Mouse (Mus musculus): Measurements from ENCODE around the gene Pcnt.

The Pcnt gene

DNA sequence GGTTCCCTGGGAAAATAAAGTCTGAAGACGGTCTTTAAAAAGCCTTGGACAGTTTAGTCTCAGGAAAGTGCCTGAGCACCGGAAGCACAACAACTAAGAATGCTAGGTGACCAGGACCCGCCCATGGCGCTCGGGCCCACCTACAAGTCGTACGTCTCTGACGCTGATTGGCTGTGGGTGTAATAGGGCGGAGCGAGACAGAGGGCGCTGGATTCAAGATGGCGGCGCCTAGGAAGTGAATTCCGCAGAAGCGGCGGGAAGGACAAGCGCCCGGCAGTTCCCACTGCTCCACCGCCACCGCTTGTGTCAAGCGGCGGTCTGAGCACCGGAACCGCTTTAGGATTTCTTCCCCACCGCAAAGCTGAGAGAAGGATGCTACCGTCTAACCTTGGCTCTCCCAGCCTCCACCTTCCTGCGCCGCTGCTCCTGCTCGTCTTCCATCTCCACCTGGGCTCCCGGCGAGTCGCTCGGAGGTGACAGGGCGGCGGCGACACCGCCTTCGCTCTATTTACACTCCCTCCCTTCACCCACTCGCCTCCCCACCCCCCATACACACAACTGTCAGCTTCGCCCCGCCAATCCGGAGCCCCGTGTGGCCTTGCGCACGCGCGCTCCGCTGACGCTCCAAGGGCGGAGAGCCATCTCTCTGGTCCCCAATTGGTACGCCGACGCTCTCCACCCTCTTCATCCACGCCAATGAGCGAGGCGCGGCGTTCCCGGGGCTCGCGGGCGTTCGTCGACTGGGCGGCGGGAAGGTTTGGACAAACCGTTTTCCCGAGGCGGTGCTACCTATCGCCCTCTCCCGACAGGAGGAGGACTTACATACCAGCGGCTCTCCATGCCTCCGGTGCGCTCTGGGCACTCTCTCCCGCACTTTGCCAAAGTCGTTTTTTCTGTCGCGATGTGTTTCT, at the start of gene Pcnt:
TSS of gene Pcnt (minus strand) at position 609 of the 911 bp plus-strand sequence.
- peak; percentile 98 for DNase-seq

DNA sequence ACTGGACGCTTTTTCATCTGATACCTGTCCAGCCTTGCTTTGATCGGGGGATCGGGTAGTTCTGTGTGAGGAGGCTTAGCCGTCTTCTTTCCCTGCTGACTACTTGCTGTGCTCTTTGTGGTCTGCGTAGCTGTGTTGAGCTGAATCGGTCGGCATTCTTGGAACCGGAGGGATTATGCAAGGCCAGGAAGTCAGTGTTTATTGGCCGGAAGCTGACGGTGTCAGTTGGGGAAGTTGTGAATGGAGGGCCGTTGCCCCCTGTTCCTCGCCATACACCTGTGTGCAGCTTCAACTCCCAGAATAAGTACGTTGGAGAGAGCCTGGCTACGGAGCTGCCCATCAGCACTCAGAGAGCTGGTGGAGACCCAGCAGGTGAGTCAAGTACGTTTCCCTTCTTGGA, 46.6 kb upstream of the Pcnt start:
- no peak for DNase-seq

DNA sequence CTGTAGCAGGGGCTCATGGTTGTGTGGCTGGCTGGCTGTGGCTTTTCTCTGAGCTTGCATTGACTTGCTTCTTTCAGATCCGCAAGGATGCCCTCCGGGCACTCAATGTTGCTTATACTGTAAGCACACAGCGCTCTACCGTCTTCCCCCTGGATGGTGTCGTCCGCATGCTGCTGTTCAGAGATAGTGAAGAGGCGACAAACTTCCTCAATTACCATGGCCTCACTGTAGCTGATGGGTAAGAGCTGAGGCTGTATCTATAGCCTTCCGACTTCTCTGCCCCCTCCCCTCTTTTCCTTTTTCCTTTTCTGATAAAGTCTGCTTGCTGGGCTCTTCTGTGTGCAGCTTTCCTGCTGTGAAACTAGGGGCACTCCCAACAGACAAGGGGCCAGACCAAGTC, 45.7 kb upstream of the Pcnt start:
- DNase-seq, result no peak

DNA sequence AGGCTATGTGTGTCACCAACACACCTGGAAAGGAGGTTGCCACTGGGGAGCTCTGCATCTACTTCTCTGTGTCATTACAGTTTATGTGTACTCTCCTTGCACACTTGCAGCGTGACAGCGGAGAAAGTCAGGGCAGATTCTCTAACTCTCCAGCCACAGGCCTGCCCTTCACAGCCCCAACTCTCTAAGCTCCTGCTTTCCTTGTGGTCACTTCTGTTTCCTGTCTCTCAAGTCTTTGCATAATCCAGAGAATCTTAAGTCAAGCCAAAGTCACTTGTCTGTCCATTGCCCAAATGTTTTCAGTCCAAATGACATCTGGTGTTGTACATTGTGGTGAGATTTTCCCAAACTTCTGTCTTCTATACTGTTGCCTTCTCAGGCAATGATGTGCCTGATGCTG, 43.7 kb upstream of the Pcnt start:
- no peak for DNase-seq

DNA sequence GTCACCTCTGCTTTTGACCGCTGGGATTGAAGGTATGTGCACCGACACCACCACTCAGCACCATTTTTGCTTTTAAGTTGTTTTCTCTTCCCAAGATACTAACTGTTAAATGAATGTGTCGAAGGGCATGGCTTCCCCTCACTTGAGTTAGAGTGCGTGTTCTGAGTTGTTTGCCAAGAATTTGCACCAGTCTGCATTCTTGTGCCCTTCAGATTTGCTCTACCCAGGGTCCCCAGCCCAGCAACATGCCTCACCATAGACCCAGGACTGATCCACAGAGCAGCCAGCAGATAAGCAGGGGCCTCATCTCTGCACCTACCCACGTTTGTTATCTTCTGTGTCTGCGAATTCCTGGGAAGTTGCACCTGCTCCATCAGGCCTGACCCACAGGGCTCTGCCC, 38.9 kb upstream of the Pcnt start:
- no peak for DNase-seq

DNA sequence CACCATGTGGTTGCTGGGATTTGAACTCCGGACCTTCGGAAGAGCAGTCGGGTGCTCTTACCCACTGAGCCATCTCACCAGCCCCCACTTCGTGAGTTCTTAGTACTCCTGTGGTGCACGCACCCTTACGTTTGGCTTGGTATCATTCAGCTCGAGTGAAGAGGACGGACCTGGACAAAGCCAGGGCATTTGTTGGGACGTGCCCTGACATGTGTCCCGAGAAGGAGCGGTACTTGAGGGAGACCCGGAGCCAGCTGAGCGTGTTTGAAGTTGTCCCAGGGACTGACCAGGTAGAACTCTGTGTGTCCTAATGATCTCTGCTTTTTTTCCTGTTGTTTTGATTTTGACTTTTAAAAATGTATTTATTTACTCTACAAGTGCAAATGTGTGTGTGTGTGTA, 38.3 kb upstream of the Pcnt start:
- DNase-seq, result no peak

DNA sequence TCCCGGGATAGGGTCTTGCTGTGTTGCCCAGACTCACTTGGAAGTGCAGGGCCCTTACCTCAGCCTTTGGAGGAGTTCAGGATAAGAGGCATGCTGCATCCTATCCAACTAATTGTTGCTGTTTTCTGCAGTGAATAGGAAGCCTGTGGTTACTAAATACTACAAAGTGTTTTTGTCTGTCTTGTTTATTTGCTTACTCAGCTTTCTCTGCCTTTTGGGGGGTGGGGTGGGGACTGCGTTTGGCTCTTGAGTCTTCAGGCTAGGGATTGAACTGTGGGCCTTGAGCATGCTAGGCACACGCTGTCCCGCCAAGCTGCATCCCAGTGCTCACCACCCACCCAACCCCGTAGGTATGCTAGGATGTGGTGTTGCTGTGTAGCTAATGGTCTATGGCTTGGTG, 31.2 kb upstream of the Pcnt start:
- no peak for DNase-seq

DNA sequence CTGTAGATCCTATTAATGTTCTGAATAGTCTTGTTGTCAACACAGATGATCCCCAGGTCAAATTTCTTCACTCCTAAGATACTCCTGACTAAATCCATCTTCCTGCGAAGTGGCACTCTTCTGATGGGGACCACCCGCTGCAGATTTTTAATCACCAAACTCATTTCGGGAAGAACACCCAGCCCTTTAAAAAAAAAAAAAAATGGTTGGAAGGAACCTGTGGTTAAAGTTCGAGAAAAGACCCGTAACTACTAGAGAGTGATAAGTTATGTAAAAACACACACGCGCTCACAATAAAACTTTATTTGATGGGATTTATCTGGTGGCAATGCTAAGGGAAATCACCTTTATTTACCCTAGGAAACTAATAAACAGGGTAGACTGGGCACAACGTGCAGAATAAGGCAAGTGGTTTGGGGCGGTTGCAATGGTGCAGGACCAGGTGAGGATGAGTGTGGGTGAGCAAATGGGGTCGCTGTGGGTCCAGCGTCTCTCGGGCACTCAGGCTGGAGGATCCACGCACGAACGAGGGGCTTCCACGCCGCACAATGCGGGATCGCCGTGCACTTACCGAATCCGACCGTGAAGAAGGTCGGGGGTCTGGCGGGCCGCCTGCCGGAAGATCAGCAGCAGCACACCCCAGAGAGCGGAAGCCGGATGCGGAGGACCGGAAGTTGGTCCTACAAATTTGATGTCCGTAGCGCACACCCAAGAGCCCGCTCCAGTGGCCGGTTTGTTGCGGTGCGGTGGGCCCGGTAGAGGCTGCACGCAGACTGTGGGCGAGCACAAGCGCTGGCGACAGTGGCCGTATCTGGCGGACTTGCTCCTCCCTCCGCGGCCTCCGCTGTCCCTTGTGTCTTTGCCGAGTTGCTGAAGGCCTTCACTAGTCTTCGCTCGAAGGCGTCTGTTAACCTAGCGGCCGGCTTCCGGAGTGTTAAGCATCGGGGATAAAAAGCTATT, 25.9 kb upstream of the Pcnt start, which contains the start of the genes Mcm3ap and Ybey:
TSS of gene Mcm3ap (plus strand) at position 725 of the 960 bp plus-strand sequence.
TSS of gene Ybey (minus strand) at position 912 of the 960 bp plus-strand sequence.
- DNase-seq, result peak; percentile 86

DNA sequence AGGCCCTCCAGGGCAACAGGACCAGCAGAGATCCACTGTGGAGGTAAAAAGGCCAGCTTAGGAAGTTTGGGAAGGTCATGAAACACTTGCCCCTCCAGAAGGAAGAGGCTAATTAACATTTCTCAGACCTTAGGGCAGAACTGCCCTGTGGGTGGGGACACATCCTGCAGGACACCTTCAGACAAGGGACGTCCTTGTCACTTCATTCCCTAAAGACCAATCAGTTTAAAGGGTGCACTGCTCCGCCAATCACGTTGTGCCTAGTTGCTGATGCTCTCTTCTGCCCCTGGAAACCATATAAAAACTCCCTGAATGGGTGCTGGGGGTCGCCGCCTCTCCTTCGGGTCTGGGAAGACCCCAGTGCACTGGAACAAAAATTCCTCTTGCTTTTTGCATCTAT, 20.1 kb upstream of the Pcnt start:
- DNase-seq, result no peak

DNA sequence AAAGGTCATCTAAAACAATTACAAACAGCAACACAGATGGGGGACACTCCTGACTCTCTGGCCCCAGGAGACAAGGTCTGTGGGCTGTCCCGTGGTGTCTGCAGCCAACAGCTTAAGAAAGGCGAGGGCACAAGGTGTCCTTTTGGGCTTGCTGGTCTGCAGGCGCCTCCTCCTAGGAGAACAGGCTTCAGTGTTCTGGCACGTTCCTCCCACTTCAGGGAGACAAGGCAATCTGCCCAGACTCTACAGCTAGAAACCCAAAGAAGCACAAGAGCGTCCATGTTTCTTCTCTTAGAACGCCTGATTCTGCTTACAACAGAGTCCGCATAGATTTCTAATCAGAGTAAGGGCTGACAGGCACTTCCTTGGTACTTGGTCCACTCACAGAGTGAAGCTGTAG, 19.7 kb upstream of the Pcnt start:
- DNase-seq, result no peak

DNA sequence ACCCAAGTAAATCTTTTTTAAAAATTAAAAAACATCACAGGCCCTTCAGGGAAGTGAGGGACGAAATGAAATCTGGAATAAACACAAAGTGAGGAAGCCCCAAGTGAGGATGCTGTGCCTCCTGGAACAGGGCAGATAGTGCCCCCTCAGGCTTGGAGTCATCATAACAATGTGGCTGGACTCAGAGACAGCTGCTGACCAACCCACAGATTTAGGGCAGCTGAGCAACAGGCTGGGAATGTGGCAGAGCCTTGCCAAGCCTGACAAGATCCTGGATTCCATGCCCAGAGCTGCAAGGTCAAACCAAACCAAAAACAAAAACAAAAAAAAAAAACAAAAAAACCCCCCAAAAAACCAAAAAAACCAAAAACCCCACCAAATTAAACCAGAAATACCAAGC, 18.7 kb upstream of the Pcnt start:
- no peak for DNase-seq

DNA sequence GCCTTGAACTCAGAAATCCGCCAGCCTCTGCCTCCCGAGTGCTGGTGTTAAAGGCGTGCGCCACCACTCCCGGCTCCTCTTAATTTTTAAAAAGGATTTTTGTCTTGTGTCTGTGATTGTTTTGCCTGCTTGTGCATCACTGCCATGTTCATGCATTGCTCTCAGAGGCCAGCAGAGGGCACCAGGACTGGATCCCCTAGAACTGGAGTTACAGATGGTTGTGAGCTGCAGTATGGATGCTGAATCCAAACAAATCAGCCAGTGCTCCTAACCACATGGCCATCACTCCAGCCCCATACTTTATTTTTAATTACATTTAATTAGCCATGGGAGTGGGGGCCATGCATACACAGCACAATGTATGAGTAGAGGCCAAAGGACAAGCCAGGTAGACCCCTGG, 12.7 kb upstream of the Pcnt start:
- DNase-seq, result peak; percentile 63

DNA sequence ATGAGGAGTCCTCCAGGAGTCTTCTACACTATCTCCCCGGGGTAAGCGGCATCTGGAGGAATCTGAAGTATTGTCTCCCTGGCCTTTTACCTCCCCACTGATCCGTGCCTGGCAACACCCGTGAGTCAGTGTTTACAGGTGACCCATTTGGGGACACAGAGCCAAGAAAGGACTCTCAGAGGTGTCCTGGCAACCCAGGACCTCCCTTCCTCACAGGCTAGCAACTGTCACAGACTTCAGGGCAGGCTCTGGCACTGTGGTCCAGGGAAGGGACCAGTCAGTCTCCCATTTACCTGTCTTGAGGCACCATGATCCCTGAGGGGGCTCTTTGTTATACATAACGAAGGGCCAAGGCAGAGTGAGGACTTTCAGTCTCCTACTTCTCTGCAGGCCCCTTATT, 6.3 kb upstream of the Pcnt start, which contains the start of gene 2610028H24Rik:
TSS of gene 2610028H24Rik (plus strand) at position 231 of the 400 bp plus-strand sequence.
- no peak for DNase-seq

DNA sequence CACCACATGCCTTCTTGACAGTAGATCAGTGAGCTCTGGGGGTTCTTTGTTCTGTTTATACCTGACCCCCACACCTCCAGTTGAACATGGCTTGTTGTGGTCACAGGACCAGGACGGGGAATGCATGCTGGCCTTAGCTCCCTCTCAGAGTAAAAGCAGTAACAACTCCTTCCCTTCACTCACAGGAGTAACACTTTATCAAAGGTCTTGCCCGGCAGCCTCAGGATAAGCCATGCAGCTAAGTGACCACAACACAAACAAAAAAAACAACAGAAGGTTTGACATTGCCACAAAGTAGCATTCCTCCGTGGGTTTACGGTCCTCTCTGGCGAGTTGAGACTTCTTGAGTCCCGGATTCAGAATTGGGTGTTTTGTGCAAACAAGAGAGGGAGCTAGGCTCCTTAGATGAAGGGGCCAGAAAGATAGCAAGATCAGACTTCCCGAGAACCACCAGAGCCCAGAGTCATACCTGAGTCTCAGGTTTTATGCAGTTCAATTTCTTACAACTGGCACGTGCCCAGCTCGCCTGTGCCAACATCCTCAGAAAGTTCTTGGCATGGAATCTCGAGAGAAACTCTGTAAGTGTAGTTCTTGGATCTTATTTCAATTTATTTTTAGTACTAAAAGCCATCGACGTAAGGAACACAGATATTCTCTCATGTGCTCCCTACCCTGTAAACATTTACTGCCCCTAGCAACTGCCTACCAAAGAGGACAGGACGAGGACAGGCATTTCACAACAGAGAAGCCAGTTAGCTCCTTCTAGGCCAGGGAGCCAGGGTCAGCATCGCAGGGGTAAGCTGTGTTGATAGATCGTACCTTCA, 5.0 kb upstream of the Pcnt start:
- DNase-seq, result peak; percentile 72

DNA sequence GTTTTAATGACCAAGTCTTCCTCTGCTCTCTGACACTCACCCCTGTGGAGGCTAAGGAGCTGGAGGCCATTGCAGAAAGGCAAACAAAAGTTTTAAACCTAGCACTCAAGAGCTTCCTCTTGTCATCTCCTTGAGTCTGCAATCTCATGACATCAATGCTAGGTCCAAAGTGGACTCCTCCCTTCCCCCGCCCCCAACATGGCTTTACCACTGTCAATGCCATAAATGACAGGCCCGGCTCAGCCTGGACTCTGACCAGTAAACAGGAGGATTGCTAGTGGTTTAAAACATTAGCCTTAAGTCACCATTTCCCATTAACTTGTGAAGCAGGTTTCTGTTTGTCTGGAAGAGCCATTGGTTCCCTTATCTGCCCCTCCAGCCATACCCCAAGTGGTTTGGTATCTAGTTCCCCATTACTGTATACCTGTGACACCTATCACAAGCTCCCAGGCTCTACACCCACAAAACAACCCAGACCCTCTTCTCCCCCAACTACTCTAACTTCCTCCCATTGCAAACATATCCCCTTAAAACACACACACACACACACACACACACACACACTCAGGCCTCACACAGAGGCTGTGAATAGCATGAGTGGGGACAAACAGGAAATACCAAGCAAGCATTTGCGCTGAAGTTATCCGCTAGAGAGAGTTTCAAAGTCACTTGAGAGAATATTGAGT, 3.6 kb upstream of the Pcnt start:
- peak; percentile 60 for DNase-seq

DNA sequence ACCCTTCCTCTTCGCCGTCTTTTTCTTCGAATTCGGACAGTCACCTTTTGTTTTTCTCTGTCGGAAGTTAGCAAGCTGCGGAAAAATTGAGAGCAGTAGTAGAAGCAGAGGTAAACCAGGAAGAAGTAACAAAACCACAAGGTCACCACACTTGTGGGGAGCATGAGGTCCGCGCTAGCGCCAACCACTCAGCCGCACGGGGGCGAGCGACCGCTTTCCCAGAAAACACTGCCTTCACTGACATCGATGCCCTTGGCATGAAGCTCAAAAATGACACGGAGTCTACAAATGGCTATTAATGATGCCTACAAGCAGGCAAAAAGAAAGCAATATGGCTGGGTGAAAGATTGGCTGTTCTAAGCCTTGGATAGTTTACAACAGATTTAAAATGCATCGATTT, 2.3 kb downstream of the Pcnt start, which contains the start of gene AC141477.1:
TSS of gene AC141477.1 (minus strand) at position 164 of the 400 bp plus-strand sequence.
- no peak for DNase-seq

DNA sequence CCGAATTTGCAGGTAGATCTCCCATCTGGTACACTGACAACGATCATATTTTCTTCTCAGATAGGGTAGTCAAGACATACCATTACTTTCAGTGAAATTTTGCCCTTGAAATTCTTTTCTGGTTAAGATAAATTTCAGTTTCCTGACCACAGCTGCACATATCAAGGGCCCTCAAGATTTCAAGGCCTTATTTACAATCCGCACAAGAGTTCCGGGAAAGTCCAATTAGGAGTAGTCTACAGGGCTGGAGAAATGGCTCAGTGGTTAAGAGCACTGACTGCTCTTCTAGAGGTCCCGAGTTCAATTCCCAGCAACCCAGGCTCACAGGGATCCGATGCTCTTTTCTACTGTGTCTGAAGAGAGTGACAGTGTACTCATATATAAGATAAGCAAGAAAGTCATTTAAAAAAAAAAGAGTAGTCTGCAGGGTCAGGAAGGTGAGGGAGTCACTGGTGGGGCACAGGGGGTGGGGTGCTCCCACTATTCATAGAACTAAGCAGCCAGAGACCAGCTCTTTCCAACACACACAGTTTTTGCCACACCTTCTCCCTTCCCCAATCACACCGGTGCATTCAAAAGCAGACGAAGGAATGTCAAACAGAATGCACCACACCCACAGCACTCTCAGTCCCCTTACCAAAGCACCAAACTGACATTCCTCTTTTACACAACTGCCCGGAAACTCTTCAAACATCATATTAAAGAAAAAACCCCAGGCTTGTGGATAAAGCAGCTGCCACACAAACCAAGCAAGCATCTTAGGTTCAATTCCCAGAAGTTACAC, 3.3 kb downstream of the Pcnt start:
- DNase-seq, result no peak

DNA sequence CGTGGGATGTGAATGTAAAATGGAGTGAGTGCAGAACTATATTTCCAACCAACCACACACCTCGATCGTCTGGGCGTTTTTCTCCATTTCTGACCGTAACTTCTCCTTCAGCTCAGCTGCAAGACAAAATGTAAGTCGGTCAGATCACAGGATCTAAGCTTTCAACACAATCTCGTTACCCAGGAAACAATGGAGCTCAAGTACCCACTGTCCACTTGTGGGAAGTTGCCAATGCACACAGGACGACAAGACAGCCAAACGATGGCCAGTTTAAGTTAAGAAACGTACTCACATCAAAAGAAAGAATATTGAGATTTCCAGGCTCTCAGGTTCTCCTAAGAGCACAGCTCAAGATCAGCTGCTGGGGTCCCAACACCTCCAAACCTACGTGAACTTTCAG, 8.7 kb downstream of the Pcnt start:
- DNase-seq, result no peak

DNA sequence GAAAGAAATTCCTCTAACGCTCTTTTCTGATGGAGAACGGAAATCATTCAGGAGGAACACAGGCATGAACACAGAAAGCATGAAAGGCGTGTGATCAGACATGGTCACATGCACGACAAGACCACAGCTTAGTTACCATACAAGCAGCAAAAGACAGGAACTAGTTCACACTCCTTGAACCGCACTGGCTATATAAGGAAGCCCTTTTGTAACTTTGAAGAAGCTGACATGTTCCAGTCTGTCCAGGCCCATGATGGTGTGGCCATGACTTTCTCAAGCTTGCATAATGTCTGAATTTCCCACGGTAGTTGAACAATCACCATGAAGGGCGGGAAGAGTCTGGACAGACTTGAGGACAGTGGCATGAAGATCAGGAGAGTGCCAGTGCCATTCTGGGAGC, 16.9 kb downstream of the Pcnt start:
- no peak for DNase-seq

DNA sequence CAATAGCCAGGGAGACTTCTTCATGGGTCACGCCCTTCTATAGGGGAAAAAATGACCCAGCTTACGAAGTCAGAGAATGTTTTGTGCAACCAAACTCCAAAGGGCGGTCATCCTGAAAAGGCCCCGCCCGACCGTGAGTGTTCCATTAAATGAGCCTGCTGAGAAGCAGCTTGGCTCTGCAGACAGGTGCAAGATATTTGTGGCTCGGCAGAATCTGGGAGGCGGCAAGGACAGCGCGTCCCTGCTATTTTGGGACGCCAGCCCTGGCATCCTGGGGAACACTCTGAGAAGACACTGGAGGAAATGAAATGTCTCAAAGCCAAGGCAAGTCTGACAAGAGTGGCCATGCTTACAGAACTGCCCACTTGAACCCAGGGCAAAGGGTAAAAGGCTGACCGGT, 25.8 kb downstream of the Pcnt start:
- no peak for DNase-seq

DNA sequence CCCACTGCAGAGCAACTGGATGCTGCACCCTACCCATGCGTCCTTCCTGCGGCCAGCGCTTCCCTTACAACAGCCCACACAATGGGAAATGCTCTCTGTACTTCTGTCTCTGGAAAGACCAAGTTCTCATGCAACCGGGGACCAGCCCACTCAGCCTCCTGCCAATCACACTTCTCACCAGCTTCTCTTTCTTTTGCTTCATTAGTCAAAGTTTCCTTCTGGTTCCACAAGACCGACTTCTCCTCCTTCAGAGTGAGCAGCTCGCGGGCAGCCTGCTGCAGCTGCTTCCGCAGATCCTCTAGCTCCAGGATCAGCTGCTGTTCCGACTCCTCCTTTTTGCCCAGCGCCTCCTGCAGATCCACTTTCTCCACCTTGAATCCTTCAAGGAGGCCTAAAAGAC, 34.1 kb downstream of the Pcnt start:
- DNase-seq, result no peak

Measured in lung, postnatal 14 days (tissue).